Mouse (Mus musculus): ENCODE measurements around the gene Mrgprb1. TPM values are rescaled to one million over a fixed set of nuclear protein-coding genes. Genes with fewer than 3 reads are reported as not detected.

The Mrgprb1 gene
- not detected in 2 replicates for polyA plus RNA-seq (2012; rRNA removed; ENCODE audit: low replicate concordance)

DNA sequence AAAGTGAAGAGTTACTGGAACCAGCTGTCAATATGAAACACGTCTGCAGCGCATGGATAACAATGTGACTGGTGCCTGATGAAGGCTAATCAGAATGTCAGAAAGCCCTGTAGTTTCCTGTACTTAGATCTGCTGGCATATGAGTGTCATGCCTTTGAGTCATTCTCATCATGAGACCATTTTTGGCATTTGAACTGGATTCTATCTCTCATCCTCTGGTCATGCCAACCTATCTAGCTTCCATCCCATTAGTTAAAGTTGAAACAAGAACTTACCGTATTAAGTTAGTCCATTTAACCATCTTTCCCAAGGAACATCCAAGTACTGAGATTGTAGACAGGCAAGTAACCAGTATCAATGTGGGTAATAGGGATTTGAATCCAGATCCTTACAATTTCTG is at the start of gene Mrgprb1:
Gene Mrgprb1 (minus strand): TSS at position 101 of the 400 bp plus-strand sequence.

DNA sequence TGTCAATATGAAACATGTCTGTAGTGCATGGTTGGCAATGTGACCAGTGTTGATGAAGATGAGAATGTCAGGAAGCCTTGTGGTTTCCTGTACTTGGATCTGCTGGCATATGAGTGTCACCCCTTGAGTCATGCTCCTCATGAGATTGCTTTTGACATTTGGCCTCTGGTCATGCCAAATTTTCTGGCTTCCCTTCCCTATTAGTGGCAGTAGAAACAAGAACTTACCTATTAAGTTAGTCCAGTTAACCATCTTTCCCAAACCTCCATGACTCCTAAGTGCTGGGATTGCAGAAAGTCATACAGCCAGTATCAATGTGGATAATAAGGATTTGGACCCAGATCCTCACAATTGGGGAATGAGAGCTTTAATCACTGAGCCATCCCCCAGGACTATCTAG is 43.1 kb upstream of the Mrgprb1 start, which contains the start of gene Mrgprx2:
Gene Mrgprx2 (minus strand): TSS at position 101 of the 400 bp plus-strand sequence.

Other genes with a start within 250 kb of the Mrgprb1 start
- not detected in 2 replicates for gene Mrgprb8, start 67.8 kb downstream of the Mrgprb1 start, polyA plus RNA-seq (2012; rRNA removed; ENCODE audit: low replicate concordance)
- not detected in 2 replicates for gene Mrgprx2, start 43.0 kb upstream of the Mrgprb1 start, polyA plus RNA-seq (2012; rRNA removed; ENCODE audit: low replicate concordance)
- gene Mrgprb2, start 101.7 kb upstream of the Mrgprb1 start, polyA plus RNA-seq (2012; rRNA removed; ENCODE audit: low replicate concordance) = not detected in 2 replicates
- not detected in 2 replicates for gene Mrgprb3, start 187.5 kb upstream of the Mrgprb1 start, polyA plus RNA-seq (2012; rRNA removed; ENCODE audit: low replicate concordance)

Data from duodenum, adult 2 months (tissue).